Mouse (Mus musculus): Measurements from ENCODE around the gene Uba52.

The Uba52 gene

DNA sequence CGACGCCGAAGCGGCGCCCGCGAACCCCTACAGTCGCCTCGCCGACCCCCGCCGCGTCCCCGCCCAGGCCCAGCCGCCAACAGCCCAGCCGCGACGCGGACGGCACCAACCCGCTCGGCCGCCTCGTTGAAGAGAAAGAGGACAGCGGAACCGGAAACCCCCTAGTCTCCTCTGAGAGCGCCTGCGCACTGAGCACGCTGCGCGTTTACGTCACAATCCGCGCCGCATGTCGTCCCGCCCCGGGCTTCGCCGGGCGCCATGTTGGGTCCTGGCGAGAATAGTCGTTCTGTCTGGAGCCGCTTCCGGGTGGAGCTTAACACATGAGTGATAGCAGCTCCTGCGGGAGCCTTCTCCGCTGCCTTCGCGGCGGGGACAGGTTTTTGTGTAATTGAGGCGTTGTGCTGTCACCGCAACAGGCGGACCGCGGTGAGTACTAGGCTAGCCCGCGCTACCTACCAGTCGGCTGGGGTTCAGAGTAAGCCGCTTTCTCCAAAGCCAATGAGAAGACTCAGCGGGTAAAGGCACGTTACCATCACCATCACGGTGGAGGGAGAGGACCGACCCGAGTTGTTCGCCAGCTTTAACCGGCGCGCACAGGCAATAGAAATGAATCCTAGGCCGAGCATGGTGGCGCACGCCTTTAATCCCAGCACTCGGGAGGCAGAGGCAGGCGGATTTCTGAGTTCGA is at the start of gene Uba52:
Gene Uba52, minus strand, starts transcription at position 574 of the 688 bp plus-strand sequence.
- peak; percentile 98 for DNase-seq (ENCODE audit: low spot score in 2 of 2)

DNA sequence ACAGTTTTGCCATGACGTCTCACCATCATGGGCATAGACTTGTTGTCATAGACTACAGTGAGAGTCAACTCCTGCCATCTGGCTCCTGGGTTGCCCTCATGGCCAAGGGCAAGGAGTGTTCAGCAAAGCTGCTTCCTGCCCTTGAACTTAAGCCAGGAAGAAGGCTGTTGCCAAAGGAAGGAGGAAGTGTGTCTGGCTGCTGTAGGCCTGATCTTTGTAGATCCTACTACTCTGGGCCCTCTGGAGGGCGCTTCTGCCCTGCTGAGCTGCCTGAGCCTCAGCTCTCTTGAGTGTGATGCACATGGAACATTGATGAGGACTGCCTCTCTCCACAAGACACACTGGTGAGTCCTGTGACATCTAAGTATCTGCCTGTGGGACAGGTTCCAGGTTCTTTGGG is 49.5 kb upstream of the Uba52 start:
- DNase-seq (ENCODE audit: low spot score in 2 of 2), result no peak

DNA sequence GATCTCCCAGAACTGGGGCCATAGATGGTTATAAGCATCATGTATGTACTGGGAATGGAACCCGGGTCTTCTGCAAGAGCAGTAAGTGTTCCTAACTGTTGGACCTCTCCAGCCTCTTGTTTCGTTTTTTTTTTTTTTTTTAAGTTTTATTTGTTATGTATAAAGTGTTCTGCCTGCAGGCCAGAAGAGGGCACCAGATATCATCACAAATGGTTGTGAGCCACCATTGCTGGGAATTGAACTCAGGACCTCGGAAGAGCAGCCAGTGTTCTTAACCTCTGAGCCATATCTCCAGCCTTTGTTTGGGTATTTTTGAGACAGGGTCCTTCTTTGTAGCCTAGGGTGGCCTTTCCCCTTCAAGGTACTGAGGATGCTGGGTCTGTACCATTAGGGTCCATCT is 48.4 kb upstream of the Uba52 start:
- no peak for DNase-seq (ENCODE audit: low spot score in 2 of 2)

DNA sequence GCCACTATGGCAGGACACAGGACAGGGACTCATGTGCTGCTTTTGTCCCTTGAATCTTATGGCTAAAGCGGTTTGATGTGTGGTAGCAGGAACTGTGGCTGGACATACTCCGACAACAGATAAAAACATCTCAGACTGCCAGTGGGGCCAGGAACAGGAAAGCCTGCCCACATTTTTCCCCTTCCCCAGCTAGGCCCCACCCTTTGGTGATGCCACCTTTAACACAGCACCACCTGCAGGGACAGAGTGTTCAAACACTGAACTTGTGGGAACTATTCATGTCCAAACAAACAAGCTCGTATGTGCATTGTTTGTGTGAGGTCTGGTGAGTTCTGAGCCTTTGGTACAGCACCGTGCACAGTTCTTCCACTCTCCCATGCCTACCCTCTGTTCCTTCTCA is 47.7 kb upstream of the Uba52 start:
- no peak for DNase-seq (ENCODE audit: low spot score in 2 of 2)

DNA sequence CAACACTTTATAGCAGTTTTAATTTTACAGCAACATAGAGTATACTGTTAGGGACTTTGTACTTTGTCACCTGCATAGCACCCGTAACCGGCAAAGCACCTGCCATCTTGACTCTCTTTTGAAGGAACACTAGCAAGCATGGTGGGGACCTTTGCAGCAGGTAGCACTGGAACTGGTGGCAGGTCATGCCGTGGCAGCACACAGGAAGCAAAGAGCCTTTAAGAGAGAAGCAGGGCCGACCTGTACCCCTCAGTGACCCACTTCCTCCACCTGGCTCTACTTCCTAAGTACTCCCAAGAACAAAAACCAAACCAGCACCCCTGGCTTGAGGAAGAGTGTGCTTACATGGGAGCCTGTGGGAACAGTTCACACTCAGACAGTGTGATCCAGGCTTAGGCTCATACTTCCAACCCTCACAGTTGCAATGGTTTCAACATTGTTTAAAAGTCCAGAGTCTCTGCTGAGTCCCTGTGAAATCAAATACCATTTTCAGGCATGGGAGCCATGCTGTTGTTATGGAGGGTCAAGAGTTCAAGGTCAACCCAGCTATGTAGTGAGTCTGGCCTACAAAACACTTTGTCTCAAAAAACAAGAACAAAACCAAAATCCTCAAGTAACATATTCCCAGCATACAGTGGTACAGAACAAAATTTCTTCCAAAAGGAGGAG is 44.6 kb upstream of the Uba52 start:
- no peak for DNase-seq (ENCODE audit: low spot score in 2 of 2)

DNA sequence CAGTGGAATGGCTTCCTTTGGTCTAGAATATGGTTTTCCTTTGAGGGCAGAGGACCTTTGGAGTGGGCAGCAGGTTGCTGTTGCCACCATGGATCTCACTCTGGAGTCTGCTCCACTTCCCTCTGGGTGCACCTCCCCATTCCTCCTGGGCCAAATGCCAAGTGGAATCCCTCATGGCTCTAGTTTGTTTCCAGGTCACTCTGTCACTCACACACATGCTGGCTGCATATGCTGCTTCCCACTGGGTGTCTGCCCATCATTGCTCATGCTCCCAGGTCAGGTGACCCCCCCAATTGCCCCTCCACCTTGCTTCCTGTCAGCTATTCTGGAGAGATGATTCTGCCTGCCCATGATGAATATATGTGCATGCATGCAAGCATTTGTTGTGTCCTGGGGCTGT is 43.1 kb upstream of the Uba52 start:
- DNase-seq (ENCODE audit: low spot score in 2 of 2), result no peak

DNA sequence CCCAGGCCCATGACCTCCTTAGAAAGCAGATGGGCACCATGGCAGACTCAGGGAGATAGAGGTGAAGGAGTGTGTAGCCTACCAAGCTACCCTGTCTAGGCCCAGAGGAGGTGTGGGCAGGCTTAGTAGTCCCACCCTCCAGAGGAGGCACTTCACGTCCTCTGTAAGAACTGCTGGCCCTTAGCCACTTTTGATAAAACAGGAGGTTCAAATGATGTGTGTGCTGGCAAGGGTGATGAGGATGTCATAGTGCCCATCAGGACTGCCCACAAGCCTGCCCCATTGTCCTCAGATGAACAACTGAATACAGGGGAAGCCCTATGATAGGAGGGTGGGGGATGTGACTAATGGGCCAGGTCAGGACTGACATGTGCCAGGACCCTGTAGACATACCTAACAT is 42.2 kb upstream of the Uba52 start:
- no peak for DNase-seq (ENCODE audit: low spot score in 2 of 2)

DNA sequence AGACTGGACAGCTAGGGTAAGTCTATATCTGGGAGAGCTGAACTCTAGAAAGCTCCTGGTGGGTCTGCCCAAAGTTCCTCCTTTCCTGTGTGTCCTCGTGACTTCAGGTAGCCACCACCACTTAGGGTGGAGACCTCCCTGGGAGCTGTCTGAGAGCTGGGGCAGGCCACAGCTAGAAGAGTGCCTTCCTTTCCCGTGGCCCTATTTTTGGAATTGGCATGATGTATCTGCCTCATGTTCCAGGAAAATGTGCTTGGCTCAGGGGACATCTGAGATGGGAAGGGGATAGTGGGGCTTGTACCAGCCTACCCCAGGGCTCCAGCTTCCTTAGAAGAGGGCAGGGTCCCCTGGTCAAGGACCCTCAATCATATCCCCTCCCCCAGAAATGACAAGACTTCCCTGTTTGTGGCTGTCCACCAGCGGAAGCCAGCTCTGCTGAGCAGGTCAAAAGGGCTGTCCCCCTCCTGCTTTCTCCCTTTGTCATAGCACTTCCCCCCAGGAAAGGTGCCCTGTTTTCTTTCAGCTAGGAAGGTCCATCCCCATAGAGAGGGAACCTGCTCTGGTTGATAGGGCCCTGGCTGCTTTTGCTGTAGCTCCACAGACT is 41.1 kb upstream of the Uba52 start:
- DNase-seq (ENCODE audit: low spot score in 2 of 2), result no peak

DNA sequence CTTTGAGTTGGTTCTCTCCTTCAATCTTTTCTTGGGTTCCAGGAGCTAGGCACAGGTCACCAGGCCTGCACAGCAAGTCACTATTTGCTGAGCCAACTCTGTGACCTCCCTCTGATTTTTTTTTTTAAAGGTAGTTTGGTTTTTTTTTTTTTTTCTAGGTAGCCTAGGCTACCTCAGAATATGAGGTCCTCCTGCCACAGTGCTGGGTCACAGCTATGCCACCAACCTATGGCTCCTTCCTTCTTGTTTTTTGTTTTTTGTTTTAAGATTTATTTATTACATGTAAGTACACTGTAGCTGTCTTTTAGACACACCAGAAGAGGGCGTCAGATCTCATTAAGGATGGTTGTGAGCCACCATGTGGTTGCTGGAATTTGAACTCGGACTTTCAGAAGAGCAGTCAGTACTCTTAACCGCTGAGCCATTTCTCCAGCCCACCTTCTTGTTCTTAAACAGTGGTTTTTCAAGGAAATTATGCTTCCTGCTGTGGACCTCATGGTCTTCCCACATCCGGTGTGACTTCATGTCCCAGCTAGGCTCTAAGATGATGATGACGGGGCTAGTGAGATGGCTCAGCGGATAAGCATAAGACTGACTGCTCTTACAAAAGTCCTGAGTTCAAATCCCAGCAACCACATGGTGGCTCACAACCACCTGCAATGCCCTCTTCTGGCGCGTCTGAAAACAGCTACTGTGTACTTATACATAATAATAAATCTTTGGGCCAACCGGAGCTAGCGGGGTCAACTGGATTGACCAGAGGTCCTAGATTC is 39.0 kb upstream of the Uba52 start:
- no peak for DNase-seq (ENCODE audit: low spot score in 2 of 2)

DNA sequence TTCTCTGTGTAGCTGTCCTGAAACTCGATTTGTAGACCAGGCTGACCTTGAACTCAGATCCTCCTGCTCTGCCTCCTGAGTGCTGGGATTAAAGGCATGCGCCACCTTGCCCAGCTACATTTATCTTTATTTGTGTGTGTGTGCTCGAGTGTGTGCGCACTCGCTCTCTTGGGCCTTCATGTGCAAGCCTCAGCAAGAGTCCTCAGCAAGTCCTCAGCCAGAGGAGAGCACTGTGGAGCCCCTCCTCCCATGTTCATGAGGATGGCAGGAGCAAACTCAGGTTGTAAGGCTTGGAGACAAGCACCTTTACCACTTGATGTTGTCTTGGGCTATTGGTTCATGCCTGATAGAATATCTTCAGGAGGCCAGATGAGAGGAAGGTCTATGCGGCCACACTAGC is 37.2 kb upstream of the Uba52 start:
- DNase-seq (ENCODE audit: low spot score in 2 of 2), result no peak

DNA sequence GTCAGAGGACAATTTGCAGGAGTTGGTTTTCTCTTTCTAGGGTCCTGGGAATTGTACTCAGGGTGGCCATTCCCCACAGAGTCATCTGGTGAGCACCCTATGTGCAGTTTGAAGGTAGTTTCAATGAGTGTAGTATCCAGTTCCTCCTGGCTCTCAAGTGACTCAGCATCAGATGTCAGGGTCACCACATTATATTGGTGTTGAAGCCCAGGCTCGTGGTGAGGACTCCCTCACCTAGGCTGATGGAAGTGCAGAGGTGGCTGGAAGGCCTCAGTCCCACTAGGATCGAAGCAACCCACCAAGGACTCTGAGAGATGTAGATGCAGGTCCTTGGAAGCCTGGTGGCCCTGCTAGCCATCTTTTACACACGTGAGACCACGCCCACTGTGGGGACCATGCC is 35.8 kb upstream of the Uba52 start:
- DNase-seq (ENCODE audit: low spot score in 2 of 2), result no peak

DNA sequence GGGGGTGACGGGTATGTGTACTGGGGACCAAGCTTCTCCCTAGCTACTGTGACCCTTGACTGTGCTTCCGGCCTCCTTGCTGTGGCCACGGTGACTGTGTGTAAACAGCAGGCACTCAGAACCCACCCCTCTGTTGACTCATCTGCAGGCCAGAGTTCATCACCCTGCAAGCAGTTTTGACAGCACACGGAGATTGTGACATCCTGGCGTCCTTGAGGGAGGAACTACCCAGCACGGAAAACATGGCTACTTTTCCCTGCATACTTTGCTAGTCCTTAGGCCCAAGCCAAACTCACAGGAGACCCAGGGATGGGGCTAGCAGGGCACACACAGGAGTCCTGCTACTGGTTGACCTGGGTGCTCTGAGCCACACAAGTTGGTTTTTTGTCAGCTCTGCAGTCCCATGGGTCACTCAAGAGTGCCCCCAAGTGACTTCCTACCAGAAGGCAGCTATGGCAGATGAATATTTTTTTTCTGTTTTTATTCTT is 33.6 kb upstream of the Uba52 start:
- DNase-seq (ENCODE audit: low spot score in 2 of 2), result no peak

DNA sequence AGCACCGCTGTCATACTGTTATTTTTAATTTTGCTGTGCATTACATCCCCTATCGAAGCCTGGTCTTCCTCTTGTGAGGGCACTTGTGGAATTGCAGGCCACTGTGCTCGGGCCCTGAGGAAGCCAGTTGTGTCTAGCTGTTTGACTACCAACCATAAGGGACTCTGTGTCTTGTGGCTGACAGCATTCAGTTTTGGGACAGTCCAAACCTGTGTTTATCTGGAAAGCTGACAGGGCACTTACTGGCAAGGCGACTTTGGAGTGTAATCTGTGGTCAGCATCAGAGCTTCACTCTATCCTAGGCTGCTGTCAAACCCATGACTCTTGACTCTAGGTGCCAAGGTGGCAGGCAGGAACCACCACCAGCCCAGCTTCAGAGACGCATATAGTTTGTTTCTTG is 30.5 kb upstream of the Uba52 start:
- no peak for DNase-seq (ENCODE audit: low spot score in 2 of 2)

DNA sequence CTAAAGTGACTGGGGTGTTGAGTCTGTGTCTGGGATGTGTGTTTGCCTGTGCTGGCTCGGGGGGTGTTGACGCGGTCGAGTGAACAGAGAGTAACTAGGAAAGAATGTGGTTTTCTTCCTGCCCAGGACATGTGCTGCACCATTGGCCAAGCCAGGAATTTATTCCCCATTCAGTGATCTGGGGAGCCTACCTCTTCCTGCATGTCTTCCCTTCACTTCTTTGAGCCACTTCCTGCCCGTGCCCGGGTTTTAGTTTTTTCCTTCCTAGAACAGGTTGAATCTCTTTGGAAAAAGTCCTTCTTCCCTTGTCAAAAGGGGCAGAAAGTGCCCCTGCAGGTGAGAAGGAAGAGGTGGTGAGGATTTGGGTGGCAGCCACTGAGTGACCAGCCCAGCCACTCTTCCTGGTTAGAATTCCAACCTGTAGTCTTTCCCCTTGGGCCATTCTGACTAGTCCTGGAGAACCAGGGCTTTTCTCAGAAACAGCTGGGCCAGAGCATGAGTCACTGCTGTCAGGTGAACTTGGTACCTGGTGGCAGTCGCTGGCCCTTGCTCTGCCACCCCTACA is 30.0 kb upstream of the Uba52 start:
- no peak for DNase-seq (ENCODE audit: low spot score in 2 of 2)

DNA sequence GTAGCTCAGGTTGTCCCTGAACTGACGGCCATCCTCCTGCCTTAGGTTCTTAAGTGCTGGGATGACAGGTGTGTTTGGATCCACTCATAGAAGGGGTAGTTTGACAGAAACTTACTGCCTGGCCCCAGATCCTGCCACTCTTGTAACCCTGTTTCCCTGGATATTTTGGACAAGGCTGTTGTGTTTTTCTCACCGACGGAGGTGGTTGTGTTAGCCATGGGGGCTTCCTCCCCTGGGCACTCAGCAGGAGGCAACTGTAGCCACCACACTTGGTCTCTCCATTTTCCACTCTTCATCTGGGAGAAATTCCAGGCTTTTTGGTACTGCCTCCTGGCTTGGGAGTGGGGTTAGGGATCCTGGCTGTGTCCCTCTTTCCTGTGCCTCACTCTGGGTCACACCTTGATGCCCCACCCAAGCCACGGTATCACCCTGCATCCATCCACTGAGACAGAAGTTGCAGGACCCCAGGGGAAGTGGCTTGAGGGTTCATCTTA is 29.5 kb upstream of the Uba52 start:
- no peak for DNase-seq (ENCODE audit: low spot score in 2 of 2)

DNA sequence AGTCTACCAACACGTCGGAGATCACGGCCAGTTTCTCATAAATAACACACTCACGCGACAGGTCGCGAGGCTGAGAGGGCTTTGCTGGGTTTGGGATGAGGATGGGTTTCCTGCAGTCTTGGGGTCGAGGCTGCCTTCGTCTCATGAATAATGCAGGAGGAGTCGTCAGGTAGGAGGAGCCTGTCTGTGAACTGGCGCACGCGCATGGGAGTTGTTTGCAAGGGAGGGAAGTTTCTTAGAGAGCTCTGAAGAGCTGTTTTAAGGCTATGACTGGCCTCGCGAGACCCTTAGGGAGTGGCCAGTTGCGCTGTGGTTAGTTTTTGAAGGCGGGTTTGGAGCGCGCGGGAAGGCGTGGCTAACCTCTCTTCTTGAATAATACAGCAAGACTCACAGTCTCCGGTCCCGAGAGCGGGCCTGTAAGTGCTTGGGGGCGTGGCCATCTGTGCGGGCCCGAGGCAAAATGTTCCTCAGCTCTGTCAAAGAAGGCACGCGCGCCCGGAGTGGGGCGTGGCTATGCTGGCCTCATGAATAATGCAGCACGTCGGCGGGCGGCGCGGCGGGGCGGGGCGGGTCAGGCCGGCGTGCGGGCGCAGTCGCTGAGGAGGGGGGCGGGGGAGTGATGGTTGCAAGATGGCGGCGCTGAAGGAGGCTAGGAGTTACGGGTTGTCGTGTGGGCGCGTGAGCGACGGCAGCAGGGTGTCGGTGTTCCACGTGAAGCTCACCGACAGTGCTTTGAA is 28.6 kb upstream of the Uba52 start, which contains the start of gene Ell:
Gene Ell, plus strand, starts transcription at position 381 of the 737 bp plus-strand sequence.
- DNase-seq (ENCODE audit: low spot score in 2 of 2), result peak; percentile 99 to 100

DNA sequence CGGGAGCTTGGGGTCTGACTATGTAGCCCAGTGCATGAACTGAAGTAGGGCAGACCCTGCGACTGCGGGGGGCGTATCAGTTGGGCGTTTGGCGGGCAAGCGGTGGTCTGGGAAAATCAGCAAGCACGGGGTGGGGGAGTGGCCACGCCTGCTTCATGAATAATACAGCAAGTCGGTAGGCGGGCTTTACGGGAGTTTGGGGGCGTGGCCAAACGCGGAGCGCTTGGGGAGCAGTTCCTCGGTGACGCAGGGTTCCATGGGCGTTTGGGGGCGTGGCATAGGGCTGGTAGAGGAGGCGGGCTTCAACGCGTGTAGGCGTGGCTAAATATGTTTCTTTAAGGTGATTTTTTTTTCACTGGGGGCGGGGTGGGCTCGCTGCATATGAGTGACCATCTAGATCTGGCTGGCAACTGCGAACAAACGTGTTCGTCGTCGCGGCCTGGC is 28.1 kb upstream of the Uba52 start:
- peak; percentile 99 to 100 for DNase-seq (ENCODE audit: low spot score in 2 of 2)

DNA sequence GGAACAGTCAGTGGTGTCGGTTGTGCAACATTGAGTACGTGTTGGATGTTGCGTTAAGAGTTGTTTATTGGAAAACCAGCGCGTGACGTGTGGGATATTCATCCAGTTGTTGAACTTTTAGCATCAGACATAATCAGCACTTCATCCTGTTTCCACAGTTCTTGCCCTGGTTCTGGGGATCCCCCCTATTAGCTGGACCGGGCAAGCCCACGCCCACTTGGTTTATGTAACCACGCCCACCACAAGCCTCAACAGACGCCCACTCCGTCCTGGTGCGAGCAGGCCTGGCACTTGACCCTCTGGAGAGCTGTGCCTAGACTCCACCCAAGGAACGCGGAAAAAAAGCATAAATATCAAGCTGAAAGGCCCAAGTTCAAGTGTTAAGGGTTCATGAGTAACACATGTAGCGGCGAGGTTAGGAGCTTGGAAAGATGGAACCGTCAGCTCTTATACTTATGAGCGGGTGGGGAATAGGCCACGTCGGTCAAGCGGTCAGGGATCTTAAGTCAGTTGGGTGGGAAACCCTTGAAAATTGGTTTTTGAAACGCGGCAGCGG is 27.5 kb upstream of the Uba52 start:
- DNase-seq (ENCODE audit: low spot score in 2 of 2), result no peak

DNA sequence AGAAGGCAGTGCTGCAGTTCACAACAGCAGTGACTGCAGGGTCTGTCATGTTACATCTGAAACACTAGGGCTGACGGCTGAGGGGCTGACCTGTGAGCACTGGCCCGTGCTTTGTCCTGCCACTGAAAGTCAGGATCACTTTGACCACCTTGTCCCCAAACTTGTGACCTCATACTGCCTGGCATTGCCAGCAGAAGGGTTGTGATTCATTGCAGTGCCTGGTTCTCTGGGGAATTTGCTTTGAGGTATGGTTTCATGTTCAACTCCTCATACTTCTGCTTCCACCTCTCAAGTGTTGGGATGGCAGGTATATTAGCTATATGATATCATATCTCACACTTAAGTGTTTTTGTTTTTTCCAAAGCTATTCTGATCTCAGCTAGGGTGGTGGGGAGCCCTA is 25.1 kb upstream of the Uba52 start:
- no peak for DNase-seq (ENCODE audit: low spot score in 2 of 2)

DNA sequence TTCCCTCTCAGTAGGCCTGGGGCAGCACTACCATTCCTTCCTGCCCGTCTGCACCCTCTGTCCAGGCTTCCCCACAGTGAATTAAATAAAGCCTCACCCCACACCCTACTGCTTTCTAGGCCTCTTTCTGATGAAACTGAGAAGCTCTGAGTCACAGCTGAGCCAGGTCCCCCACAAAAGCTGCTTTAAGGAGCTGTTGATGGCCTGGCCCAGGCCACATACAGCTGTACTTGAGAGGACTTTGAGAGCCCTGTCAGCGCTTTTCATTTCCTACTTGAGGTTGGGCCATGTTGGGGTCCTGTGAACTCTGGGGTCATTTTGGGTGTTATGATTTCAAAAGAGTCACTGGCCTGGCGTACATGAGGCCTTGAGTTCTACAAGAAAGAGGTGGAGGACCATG is 24.6 kb upstream of the Uba52 start:
- no peak for DNase-seq (ENCODE audit: low spot score in 2 of 2)

DNA sequence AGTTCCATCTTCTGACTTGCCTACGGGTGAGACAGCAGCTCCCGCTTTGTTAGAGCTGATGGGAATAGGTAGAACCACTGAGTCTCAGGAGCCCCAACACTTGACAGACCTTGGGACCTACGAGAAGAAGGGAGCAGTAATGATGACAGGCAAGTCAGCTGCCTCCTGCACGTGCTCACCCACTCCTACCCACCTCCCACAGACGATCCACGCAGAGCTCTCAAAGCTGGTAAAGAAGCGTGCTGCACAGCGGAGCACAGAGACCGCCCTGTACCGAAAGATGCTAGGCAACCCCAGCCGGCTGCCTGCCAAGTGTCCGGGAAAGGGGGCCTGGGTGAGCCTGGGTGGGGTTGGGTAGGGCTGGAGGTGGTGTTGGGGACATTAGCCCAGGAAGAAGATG is 23.7 kb upstream of the Uba52 start:
- DNase-seq (ENCODE audit: low spot score in 2 of 2), result peak; percentile 35 to 51
